Mouse (Mus musculus): Measurements from ENCODE around the gene Zfp609. TPM values are rescaled to one million over a fixed set of nuclear protein-coding genes. Genes with fewer than 3 reads are reported as not detected.

Zfp609 gene
- total and polyA plus RNA-seq, 2 experiments, result 2.8 to 4.4 TPM

DNA sequence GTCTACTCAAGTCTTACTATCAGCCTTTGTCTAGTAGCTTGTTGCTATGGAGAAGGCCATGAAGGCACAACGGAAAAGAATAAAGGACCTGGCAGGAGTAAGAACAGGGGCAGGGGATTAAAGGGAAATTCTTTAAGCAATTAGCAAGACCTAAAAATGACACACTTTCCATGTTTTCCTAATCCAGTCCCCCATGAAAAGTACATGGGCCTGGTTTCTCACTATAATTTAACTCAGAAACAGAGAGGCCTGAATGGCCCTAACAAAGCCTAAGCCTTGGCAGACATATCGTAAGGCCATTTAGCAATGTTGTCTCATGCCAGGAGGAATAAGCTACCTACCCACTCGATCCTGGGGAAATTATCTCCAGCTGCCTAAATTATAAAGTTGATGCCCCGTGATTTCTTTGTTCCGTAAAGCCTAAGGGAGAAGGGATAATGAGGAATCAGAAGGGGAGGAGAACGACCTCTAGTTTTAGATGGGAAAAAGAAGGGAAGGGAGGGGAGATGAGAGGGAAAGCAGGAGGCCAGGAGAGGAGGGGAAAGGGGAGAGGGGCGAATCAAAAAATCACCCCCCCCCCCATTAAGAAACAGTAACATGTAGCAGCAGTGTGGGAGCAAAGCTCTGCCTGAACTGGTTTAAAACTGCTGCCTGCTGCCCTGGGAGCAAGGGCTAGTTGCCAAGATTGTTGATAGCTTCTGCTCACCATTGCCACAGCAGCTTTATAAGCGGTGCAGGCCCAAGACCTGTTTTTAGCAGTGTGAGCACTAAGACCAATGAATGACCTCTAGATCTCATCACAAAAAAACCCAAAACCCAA lies 102.7 kb downstream of the Zfp609 start:
- no peak overlapping the region for H3K27ac ChIP-seq (replicated peaks; ENCODE audit: insufficient read depth, low read depth, low read length)
- H3K27me3 ChIP-seq (ENCODE audit: control insufficient read depth, insufficient read depth, low read length), result no peaks in the 10 kb centered on the region
- H3K79me2 ChIP-seq (ENCODE audit: control insufficient read depth, insufficient read depth, low read length), result peaks cover 12% of the 10 kb centered on the region; the same call in 1 of the 2 replicates
- no peak overlapping the region for H3K9ac ChIP-seq (ENCODE audit: low read depth, low read length)
- TF ChIP-seq POLR2A (IDR thresholded peaks at IDR 0.05; ENCODE audit: extremely low read depth, insufficient read depth, low read length) (no peak), CTCF (IDR thresholded peaks at IDR 0.05; ENCODE audit: low read depth, low read length) (no peak)
- no peaks in the 10 kb centered on the region for H3K36me3 ChIP-seq (ENCODE audit: control insufficient read depth, insufficient read depth, low read length)
- H3K4me1 ChIP-seq (ENCODE audit: control insufficient read depth, insufficient read depth, low read length), result peaks cover 10% of the 10 kb centered on the region
- no peak overlapping the region for H3K4me3 ChIP-seq (ENCODE audit: insufficient read depth, low read depth, low read length)
- 59% methylated on average over 8 of the region's 8 CpGs for WGBS
- peak; percentile 66 for DNase-seq (ENCODE audit: extremely low read depth, low read depth, low spot score)

DNA sequence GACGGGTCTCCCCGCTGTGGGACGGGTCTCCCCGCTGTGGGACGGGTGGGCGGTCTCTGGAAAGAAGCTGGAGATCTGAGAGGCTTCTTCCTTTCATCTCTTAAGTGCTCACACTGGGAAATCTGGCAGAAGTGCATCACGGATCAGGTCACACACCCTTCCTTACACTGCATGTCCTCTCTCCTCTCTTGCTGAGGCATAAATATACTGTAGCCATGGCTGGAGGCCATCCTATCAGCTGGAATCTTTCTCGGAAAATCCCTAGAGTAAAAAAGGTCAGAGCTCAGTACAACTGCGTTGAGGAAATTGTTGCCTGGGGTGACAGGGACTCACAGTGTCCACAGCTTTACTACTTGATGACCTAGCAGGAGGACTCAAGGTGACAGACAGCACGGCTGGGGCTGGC lies 106.2 kb downstream of the Zfp609 start:
- 62% methylated on average over 10 of the region's 10 CpGs for WGBS
- peaks cover 11% of the 10 kb centered on the region for H3K4me1 ChIP-seq (ENCODE audit: control insufficient read depth, insufficient read depth, low read length)
- H3K9ac ChIP-seq (ENCODE audit: low read depth, low read length), result no peak overlapping the region
- no peak for TF ChIP-seq CTCF (IDR thresholded peaks at IDR 0.05; ENCODE audit: low read depth, low read length)
- no peak for TF ChIP-seq POLR2A (IDR thresholded peaks at IDR 0.05; ENCODE audit: extremely low read depth, insufficient read depth, low read length)
- H3K27ac ChIP-seq (replicated peaks; ENCODE audit: insufficient read depth, low read depth, low read length), result no peak overlapping the region
- DNase-seq (ENCODE audit: extremely low read depth, low read depth, low spot score), result no peak
- peaks cover 19% of the 10 kb centered on the region; the same call in 1 of the 2 replicates for H3K79me2 ChIP-seq (ENCODE audit: control insufficient read depth, insufficient read depth, low read length)
- H3K4me3 ChIP-seq (ENCODE audit: insufficient read depth, low read depth, low read length), result no peak overlapping the region
- H3K27me3 ChIP-seq (ENCODE audit: control insufficient read depth, insufficient read depth, low read length), result no peaks in the 10 kb centered on the region
- H3K36me3 ChIP-seq (ENCODE audit: control insufficient read depth, insufficient read depth, low read length), result no peaks in the 10 kb centered on the region

DNA sequence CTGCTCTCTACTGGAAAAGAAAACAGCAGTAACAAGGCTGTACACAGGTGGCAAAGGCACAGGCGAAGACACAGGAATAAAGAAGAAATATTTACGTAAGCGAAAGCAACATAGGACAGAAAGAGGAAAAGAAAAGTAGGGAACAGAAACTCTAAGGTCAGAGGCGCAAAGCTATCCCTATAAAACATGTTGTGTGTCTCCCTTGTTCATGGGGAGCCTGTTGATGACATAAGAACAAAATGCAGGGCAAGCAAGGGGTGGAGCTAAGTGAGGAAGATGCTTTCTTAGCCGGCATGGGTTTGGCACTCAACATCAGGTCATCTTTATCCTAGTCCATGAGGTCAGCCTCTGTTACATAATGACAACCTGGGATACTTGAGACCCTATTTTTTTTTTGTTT lies 109.2 kb downstream of the Zfp609 start:
- Histone ChIP-seq H3K27ac (replicated peaks; ENCODE audit: insufficient read depth, low read depth, low read length) (no peak overlapping the region), H3K9ac (ENCODE audit: low read depth, low read length) (no peak overlapping the region), H3K4me1 (ENCODE audit: control insufficient read depth, insufficient read depth, low read length) (peaks cover 3% of the 10 kb centered on the region; the same call in 1 of the 2 replicates), H3K4me3 (ENCODE audit: insufficient read depth, low read depth, low read length) (no peak overlapping the region), H3K79me2 (ENCODE audit: control insufficient read depth, insufficient read depth, low read length) (peaks cover 20% of the 10 kb centered on the region; the same call in 1 of the 2 replicates), H3K36me3 (ENCODE audit: control insufficient read depth, insufficient read depth, low read length) (no peaks in the 10 kb centered on the region), H3K27me3 (ENCODE audit: control insufficient read depth, insufficient read depth, low read length) (no peaks in the 10 kb centered on the region)
- TF ChIP-seq POLR2A (IDR thresholded peaks at IDR 0.05; ENCODE audit: extremely low read depth, insufficient read depth, low read length), result no peak
- no peak for DNase-seq (ENCODE audit: extremely low read depth, low read depth, low spot score)
- WGBS, result 39% methylated on average over 5 of the region's 5 CpGs

DNA sequence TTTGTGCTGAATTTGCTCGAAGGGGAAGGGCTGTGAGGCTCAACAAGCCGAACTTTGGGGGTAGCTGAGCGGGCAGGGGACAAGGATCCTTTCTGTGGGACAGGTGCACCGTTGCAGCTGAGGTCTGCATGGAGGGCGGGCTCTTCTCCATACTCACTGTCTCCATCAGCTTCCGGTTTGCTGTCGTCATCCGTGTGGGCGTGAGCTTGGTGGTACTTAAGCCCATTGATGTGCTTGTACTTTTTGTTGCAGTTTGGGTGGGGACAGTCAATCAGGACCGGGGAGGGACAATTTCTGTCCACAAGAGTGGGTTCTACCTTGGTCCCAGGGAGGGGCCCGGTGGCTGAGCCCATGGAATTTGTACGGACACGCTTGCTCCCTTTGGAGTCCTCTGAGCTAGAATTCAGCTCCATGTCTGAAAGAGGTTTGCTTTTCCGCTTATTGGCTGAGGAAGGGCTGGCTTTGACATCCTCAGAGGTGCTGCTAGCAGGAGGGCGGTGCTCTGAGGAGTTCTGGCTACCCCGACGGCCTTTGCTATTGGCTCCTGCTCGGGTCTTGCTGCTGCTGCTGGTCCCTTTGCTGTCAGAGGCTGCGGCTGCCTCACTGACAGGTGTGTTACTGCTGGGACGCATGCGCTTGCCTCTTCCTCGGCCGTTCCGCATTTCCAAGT lies 123.3 kb downstream of the Zfp609 start:
- WGBS, result 94% methylated on average over 24 of the region's 24 CpGs

DNA sequence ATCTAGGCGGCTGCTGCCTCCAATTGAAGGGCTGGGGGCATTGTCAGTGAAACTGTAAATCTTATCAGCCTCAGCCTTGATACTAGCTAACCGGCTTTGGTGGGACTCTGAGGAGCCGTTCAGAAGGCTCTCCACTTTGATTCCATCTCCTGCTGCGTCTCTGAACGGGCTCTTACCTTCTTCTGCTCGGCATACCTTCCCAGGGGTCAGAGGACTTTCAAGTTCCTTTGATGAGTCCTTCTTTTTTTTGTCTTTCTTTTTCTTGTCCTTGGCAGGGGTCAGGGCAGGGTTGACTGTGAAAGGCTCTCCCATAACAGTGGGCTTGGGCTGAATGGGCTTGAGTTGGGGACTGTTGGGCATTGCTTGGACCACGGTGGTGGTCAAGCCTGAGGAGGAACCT lies 124.1 kb downstream of the Zfp609 start:
- Histone ChIP-seq H3K4me1 (ENCODE audit: control insufficient read depth, insufficient read depth, low read length) (no peaks in the 10 kb centered on the region; the same call in 1 of the 2 replicates), H3K9ac (ENCODE audit: low read depth, low read length) (no peak overlapping the region), H3K27ac (replicated peaks; ENCODE audit: insufficient read depth, low read depth, low read length) (no peak overlapping the region), H3K79me2 (ENCODE audit: control insufficient read depth, insufficient read depth, low read length) (no peaks in the 10 kb centered on the region), H3K4me3 (ENCODE audit: insufficient read depth, low read depth, low read length) (no peak overlapping the region), H3K27me3 (ENCODE audit: control insufficient read depth, insufficient read depth, low read length) (no peaks in the 10 kb centered on the region), H3K36me3 (ENCODE audit: control insufficient read depth, insufficient read depth, low read length) (peaks cover 19% of the 10 kb centered on the region)
- TF ChIP-seq POLR2A (IDR thresholded peaks at IDR 0.05; ENCODE audit: extremely low read depth, insufficient read depth, low read length) (no peak), CTCF (IDR thresholded peaks at IDR 0.05; ENCODE audit: low read depth, low read length) (no peak)
- 90% methylated on average over 7 of the region's 7 CpGs for WGBS
- no peak for DNase-seq (ENCODE audit: extremely low read depth, low read depth, low spot score)

More for the DNA sequence above, 123.3 kb downstream of the Zfp609 start:
- no peak overlapping the region for H3K27ac ChIP-seq (replicated peaks; ENCODE audit: insufficient read depth, low read depth, low read length)
- H3K9ac ChIP-seq (ENCODE audit: low read depth, low read length), result no peak overlapping the region
- H3K27me3 ChIP-seq (ENCODE audit: control insufficient read depth, insufficient read depth, low read length), result no peaks in the 10 kb centered on the region
- no peaks in the 10 kb centered on the region for H3K4me1 ChIP-seq (ENCODE audit: control insufficient read depth, insufficient read depth, low read length)
- TF ChIP-seq POLR2A (IDR thresholded peaks at IDR 0.05; ENCODE audit: extremely low read depth, insufficient read depth, low read length), result no peak
- TF ChIP-seq CTCF (IDR thresholded peaks at IDR 0.05; ENCODE audit: low read depth, low read length), result no peak
- DNase-seq (ENCODE audit: extremely low read depth, low read depth, low spot score), result no peak
- no peaks in the 10 kb centered on the region for H3K79me2 ChIP-seq (ENCODE audit: control insufficient read depth, insufficient read depth, low read length)
- H3K4me3 ChIP-seq (ENCODE audit: insufficient read depth, low read depth, low read length), result no peak overlapping the region
- peaks cover 19% of the 10 kb centered on the region for H3K36me3 ChIP-seq (ENCODE audit: control insufficient read depth, insufficient read depth, low read length)
